Mouse (Mus musculus) gonadal fat pad, adult 2 months (tissue): ENCODE measurements around the gene Cnot6l. TPM values are rescaled to one million over a fixed set of nuclear protein-coding genes. Genes with fewer than 3 reads are reported as not detected.
A peak's percentile ranks its signal among the peaks of the same experiment; 100 is the strongest.

Source experiments
- DNase-seq: peaks from one replicate; pipeline ENCODE4 v3.0.0-alpha.2; 2012; ENCODE audit warnings: low read depth
- polyA plus RNA-seq: library from polyadenylated mRNA; depleted of rRNA; stranded (reverse); fragments of >200 nt; gene quantifications from 2 replicates; pipeline ENCODE4 v1.2.3, GENCODE M21; 2012

The Cnot6l gene
- polyA plus RNA-seq, 1 experiment = 10.3 TPM

DNA sequence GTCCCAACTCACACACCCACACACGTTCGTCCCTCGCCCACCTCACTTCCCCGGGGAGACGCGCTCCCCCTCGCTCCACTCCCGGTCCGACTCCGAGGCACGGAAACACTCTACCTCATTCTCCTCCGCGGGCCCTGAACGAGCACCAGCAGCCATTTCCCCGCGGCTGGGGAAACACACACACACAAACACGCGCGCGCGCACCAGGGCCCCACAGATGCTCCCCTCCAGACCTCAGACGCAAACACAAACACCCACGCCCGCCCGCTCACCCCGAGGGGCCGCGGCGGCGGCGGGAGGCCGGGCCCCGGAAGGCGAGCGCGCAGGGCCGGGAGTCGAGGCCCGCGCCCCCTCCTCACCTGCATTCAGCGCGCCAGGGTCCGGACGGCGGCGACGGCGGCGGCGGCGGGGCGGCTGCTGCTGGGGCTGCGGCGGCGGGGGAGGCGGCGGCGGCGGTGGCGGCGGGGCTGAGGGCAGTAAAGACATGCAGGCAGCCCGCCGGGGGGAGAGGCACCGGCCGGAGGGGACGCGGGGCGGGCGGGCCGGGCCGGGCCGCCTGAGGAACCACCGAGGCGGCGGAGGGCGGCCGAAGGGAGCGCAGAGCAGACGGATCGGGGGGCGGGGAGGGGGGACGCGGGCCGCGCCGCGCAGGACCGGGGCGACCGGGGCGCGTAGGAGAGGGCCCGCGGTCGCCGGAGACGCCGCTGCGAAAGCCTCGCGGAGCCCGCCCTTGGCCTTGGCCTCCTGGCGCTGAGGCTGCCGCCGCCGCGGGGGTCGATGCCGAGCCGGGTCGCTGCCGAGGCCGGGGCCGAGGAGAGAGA, 2.2 kb downstream of the Cnot6l start:
- no peak for DNase-seq

DNA sequence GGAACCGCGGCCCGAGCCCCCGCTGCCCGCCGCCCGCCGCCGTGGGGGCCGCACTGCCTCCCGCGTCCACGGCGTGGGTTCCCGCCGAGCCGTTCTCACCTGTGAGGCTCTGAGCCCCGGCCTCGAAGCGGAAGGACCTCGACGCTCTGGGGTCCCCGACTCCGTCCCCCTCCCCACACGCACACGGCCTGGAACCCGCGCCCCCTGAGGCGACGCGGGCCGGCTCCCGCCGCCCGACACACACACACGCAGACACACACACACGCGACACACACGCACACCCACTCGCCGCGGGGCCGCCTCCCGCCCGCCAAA, 2.8 kb downstream of the Cnot6l start:
- no peak for DNase-seq

DNA sequence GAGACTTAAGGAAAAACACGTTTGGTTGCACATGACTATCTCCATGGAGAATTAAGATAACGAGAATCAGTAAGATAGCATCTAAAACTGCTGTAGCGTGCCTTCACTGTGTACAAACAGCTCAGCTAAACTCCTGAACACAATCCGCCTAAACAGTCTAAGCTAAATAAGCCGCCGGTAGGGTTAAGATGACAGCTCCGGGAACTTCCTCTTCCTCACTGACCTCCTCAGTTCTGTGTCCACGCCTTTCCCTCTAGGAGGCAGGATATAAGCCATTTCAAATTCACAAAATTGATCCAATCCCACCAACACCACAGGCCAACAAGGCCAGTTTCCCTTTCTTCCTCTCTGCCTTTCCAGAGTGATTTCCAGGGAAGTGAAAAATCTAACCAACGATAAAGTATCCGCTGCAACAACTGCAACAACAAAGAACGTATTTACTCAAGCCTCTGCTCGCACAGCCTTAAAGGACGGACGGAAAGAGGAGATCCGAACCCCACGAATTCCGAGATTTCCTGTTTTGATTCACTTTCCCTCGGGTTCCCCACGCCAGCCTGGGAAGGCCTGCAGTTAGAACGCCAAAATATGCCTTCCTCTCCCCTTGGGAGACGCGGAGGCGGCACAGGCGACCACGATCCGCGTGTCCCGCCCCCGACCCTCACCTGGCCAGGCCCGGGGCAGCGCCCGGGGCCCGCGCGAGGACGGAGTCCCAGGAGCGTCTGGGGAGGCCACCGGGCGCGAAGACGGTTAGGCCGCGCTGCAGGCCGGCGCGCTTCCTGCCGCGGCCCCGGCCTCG, 3.3 kb downstream of the Cnot6l start:
- no peak for DNase-seq

DNA sequence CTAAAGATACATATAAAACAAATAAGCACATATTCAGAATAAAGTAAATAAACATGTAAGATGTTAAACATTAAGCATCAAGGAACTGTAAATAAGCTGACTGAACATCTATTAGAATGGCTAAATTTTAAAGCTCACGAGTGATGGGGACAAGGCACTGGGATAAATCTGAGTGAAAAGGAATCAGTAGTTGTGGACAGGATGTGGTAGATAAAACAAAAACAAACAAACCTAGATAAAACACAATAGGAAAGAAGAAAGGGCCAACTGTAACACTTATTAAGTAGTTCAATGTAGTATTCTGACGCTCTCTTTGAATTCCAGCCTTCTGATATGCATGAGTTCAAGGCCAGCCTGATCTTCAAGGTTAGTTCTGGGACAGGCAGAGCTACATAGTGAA, 21.6 kb downstream of the Cnot6l start:
- DNase-seq = no peak

DNA sequence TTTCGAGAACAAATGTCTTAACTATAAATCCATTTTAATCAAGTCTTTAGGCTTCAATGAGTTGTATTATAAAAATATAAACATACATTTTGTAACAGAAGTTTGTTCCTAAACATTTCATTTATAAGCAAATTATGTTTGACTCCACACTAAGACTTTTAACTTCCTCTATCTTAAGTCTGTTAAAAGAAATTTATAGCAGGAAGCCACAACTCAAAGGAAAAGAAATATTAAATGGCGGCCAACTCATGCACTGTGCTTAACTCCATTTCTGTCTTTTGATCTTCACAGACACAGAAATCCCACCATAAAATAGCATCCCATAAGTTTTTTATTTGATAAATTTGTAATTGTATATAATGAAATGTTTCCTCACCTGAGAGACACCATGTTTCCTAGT, 33.3 kb downstream of the Cnot6l start:
- DNase-seq = no peak

DNA sequence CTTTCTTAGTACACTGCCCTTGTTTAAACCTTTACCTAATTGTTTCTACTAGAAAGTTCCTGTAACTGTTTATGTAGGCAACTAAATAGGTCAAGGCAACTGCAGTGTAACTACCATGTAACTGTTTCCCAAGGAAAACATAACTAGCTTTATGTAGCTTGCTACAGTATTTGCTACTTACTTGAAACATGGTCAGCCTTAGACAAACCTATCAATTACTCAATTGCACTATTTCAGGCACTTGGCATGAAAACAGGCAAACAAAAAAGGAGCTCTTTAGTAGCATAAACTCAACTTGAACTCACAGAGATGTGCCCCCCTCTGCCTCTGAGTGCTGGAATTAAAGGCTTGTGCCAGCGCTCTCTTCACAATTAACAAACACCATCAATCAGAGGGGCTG, 37.1 kb downstream of the Cnot6l start:
- DNase-seq = no peak

DNA sequence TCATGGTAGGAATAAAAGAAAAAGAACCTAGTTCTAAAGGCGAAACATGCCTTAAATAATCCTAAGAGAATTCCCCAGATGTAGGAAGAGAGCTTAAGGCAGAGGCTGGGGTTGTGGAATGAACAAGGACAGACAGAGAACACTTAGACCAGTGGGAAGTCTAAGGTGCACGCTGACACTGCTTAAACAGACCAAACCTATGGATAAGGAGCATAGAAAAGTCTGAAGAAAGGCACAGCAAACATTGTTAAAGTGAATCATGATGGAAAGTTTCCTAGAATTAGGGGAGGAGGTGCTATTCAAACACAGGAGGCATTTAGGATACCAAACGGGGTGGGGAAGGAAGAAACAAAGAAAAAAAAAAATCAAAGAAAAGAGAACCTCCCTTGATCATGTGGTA, 49.0 kb downstream of the Cnot6l start:
- DNase-seq = no peak

DNA sequence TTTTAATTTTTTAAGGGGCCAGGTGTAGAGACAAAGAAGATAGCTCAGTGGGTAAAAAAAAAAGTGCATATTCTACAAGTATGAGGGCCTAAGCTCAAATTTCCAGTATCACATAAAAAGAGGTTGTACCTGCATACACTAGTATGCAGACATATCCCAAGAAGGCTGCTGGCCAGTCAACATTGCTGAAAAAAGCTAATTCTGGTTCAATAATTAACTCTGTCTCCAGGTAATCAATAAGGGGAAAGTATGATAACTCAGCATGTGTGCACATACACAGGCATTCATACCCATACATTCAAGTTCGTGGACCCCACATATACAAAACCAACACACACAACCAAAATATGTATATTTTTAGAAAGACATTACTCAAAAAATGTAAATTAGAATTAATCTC, 59.3 kb downstream of the Cnot6l start:
- DNase-seq = no peak

DNA sequence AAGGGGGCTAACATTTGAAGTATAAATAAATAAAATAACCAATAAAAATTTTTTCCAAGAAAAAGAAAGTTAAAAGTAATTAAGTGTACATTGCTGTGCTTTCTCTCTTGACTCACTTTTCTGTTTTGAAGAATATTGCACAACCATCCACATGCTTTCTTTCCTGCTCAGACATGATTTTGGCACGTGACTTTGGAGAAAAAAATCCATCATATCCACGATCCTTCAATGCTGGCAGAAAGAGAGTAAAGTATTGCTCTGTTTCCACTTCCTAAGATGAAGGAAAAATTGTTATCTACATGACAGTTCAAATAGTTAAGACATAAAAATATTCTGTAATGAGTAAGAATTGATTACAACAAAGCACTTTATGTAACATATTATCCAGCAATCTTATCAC, 72.5 kb downstream of the Cnot6l start:
- DNase-seq = peak; percentile 34

DNA sequence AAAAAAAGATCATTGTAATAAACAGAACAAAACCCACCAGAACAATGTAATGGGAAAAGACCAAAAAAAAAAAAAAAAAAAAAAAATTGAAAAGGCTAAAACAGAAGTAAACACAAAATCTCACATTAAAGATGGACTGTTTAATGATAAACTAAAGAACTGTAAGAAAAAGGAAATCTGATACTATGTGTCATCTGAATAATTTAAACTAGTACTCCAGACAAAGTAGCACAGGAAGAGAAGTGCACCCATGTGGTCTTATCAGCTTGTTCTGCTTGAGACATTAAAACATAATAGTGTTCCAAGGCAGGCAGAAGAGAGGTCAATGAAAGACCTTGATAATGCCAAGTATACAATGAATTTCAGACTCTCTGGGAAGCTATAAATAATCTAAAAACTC, 78.6 kb downstream of the Cnot6l start:
- no peak for DNase-seq

DNA sequence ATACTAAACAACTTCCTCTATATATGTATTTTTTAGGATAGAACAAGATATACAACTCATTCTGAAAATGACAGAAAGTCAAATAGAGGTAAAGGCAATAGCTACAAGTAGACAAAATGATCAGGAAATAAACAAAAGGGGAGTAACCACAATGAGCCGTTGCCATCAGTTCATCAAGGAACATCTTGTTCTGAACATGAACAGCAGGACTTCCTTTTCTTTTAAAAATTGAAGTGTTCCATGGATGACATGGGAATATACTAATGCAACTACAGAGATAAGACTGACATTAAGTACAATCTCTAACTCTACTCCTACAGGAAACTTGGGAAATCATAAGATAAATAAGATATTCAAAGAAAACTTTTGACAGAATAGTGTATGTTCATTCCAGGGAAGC, 84.9 kb downstream of the Cnot6l start:
- no peak for DNase-seq

DNA sequence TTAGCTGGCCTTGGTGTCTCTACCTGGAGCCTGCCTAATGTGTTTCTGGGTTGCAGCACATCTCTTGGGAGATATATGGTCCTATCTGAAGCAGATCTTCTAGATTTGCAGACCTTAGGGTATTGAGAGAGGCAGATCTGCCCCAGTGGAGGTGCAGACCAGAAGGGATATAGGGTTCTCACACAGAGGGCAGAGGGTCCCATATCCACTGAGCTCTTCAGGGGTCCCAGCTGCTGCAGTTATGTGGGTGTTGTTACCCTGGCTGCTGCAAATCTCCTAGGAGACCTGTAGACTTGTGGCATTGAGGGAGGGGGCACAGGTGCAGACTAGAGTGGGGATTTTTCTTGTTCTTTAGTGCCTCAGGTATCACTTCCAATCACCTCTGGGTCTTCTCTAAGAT, 98.4 kb downstream of the Cnot6l start:
- DNase-seq = no peak

DNA sequence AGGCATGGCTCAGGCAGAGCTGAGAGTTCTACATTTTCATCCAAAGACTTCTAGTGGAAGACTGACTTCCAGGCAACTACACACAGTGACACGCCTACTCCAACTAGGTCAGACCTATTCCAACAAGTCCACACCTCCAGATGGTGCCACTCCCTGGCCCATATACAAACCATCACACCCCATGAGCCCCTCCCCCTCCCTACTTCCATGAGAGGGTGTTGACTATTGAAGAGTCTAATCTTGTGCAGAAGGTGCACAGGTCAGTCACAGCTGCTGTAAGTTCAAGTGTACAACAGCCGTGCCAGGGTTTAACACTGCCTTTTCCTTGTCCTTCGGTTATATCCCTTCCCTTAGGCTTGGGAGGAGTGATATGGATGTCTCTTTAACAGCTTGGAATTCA, 121.5 kb downstream of the Cnot6l start:
- DNase-seq = no peak

DNA sequence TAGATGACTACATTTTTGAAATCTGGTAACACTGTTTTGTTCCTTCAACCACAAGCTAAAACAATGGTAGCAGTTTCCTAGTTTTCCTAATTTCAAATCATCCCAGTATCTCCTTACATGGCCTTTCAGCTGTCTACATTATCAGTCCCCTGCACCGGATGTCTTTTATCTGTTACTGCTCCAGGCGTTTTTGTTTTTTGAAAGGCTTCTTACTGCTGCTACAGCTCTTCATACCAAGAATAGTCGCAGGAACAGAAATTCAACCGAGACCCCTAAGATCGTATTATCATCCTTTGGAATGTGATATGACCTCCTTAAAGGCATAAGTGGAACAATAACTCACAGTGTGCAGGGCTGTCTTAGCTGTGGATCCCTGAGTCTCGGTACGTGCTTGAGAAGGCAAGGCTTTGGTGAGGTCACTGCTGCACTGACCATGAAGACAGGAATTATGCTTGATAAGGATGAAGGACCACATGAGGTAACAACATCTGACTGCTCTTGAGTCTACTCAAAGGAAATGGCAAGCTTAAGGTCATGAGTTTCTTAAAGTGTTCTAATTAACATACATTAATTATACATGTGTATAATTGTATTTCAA, 122.4 kb downstream of the Cnot6l start:
- DNase-seq = no peak

DNA sequence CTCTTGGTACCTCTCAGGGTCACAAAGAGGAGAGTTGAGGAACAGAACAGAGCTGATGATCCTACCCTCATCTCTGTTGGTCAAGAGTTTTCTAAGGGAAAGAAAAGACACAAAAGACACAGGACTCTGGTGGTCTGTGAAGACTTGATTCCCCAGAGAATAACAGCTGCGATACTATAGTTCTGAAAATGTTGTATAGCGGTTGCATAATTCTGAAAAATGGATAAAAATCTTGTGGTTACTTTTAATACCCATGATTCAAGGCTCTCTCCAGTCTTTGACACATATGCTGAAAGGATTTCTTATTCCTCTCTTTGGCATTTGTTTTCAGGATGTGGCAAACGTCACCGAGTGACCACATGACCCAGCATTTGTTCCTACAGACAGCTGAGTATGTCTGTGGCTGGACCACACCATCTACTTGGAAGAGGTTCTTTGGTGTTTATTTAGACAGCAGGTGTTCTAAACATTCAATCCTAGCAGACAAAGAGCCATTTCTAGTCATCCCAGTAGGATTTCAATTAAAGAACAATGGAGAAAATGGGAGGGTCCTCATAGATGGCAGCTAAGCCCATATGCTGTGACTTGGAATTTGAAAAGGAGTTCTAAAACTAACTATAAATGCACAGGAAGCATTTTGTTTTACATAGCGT, 124.7 kb downstream of the Cnot6l start:
- DNase-seq = no peak

DNA sequence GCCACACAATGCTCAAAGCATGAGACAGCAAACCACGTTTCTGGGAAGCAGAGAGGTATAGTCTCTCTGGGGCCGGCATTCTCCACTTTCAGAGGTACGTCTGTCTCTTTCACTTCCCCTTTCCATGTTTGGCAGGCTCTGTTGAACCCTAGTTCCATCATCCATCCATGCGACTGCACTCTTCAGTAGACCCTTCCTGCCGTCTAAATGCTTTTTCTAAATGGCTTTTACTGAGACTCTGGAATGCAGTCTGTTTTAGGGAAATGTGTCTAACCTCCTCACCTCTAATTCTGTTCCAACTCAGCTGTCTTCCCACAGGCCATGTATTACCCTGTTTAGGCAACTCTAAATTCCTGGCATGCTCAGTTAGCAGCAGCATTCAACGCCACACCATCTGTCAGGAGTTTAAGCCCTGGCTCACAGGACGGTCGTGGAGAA, 126.3 kb downstream of the Cnot6l start:
- no peak for DNase-seq

DNA sequence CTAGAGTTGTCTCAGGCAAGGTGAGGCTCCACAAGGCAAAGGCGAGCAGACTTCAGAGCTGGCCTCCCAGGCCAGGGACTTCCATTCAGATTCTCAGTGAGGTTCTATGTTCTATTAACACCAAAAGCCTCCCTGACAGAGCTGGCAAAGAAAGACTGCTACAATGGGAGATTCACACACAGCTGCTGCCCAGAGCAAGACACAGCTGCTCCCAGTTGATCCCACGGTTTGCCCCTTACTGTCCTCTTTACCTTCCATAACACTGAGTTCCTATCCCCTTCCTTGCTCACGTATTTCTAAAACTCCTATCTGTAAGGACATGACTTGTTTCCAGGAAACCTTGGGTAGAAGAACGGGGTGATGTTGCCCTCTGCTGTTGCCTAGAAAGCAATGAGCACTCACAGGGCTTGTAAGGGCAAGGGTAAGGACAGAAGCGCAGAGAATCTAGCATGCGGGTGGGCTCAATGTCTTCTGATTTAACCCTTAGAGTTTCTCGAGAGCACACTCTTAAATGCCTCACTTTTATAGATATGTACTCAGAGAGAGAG, 127.8 kb downstream of the Cnot6l start:
- DNase-seq = no peak

DNA sequence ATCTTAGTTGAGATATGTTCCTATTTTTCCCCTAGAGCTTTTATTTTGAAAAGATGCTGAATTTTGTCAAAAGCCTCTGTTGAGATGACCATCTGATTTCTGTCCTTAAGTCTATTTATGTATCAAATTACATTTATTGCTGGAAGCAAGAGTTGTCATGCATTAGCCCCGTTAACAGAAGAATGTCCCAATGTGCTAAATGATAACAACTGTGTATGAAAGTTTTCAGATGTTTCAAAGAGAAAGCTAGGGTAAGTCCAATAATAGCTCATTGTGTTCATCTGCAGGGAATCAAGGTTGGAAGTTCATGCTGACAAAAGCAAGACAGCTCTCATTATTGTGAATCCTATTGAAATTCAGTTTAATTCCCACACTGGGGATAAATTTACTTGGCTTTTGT, 129.9 kb downstream of the Cnot6l start:
- DNase-seq = no peak

DNA sequence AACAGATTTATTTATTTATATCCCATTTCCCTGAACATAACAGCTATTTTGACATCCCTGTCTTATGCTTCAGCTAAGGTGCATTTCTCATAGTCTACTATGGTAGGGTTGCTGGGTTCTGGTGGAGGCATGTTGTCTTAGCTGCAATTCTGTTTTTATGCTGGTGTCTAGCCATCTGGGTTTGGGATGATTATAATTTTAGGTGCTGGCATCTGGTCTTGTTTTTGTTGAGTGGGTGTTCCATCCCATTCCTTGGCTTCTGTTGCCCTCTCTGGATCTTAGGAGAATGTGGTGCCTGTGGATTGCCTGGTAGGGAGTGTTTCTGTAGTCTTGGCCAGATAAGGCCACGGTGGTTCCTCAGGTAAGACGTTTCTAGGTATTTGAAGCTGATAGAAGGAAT, 134.2 kb downstream of the Cnot6l start:
- DNase-seq = no peak
